Mouse (Mus musculus) ovary, postnatal 10 days (tissue): ENCODE results near the gene 1810010H24Rik.
A peak's percentile ranks its signal among the peaks of the same experiment; 100 is the strongest.
"Not testable (repeated sequence)": the region's sequence is repeated elsewhere in the genome, so short reads cannot be mapped to it uniquely, and the experiment has no call there.

Experiments used
- DNase-seq: peaks from one replicate; pipeline ENCODE4 v3.0.0; 2022; ENCODE audit warnings: low spot score

1810010H24Rik gene

GRCm38 (mm10) chr11:107025411-107026321, at the start of gene 1810010H24Rik:
TSS of gene 1810010H24Rik (plus strand) at chr11:107025681.
- DNase-seq = no peak

- no peak for DNase-seq
Observed at GRCm38 (mm10) chr11:106976194-106976593, 49.3 kb upstream of the 1810010H24Rik start.

GRCm38 (mm10) chr11:106980455-106980854, 45.0 kb upstream of the 1810010H24Rik start:
- no peak for DNase-seq

DNA sequence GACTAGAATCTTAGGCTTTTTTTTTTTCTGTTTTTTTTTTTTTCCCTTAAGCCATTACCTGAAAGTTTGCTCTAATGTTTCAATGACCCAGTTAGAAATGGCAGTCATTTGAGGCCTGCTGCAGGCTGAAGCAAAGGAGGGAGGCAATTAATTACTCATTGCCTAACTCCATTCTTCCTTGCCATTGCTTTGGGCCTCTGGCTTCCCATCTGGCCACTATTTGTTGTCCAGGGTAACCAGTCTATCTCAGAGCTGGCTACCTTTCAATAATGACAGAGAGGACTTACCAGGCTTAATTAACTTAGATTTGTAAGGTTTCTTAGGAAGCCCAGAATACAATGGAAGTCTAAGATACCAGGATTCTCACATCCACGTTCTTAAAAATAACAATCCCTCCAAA, 43.7 kb upstream of the 1810010H24Rik start:
- no peak for DNase-seq

DNA sequence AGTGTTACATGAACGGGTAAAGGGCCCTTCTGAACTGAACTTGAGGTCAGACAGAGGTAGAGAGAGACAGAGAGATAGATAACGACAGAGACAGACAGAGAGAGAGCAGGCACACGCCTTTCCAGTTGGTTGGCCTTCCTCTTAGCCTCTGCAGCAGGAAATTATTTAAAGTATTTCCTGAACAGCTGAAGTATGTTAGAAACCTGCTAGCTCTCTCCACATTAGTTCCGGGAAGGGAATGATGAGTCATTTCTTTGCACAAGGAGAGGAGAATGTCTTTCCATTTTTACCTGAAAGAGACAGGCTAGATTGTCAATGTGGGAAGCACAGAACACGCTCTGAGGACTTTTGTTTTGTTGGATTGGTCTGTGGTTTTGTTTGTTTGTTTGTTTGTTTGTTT, 43.1 kb upstream of the 1810010H24Rik start:
- DNase-seq = no peak

DNA sequence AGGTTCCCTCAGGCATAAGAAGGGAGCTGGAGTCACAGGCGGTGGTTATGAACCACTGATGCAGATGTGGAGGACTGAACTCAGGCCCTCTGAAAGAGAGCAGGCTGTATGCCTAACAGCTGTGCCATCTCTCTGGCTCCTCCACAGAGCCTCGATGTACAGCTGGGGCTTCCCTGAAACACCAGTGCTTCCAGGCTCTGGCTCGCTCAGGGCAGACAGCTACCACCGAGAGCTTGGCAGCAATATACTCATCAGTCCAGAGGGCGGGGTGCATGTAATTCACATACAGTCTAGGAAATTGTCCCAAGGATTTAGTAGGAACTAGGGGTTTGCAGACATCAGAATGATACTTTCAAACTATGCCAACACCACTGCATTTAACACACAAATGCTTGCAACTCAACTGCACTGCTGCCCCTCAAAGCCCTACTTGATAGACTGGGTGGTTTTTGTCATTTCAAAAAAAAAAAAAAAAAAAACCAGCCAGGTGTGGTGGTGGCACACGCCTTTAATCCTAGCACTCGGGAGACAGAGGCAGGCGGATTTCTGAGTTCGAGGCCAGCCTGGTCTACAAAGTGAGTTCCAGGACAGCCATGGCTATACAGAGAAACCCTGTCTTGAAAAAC, 39.4 kb upstream of the 1810010H24Rik start:
- DNase-seq = not testable (repeated sequence)

- no peak for DNase-seq
Observed at GRCm38 (mm10) chr11:106987384-106987783, 38.1 kb upstream of the 1810010H24Rik start.

DNA sequence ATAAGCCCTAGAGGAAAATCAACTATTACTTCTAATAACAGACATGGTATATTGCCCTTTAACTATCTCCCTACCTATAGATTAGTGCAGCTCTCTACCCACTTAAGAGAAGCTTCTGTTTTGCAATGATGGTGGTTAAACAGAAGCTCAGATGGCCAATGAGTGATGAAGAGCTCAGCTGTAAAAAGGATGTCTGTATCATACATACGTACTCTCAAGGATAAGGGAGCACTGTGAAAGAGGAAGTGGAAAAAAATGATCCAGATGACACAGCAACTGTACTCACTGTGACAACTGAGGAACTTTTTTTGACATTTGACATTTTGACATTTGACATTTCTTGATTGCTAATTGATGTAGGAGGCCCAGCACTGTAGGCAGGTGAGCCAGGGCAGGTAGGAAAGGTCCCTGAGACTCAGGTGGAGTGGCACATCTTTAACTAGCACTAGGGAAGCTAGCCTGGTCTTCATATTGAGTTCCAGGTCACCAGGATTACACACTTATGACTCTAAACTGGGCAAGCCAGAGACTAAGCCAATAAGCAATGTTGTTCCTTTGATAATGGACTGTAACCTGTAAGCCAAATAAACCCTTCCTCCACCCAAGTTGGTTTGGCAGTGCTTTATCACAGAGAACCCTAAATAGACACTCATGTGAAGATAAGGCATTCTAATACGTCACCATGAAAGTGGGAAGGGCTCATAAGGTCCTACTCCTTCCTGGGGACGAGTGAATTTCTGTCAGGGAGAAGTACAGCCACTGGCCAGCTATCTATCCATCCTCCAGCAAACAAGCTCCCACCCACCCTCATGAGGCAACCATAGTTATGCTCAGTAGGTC, 31.0 kb upstream of the 1810010H24Rik start:
- DNase-seq = no peak

- DNase-seq = not testable (repeated sequence)
Observed at GRCm38 (mm10) chr11:106996492-106996891, 29.0 kb upstream of the 1810010H24Rik start.

- DNase-seq = no peak
Observed at GRCm38 (mm10) chr11:106997976-106998375, 27.5 kb upstream of the 1810010H24Rik start.

DNA sequence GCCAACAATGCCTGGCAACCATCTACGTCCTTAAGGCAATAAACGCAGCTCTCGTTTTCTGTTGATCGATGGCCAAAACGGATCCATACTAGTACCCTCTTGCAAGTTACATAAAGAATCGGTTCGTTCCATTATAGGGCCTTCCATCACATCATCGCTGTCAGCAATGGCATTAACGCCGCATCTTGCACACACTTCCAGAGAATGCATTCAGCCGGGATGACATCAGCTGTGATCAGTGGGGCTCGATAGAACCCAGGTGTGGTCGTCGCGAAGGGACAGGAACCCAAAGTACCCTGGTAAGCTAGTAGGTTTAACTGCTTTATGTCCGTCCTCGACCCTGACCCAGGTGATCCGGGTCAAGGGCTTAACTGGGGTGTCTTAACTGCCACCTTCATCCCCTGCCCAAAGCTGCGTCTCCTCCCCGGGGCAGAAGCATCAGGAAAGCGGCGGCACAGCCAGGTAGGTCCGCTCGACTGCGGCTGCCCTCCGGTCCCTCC, 26.8 kb upstream of the 1810010H24Rik start:
- no peak for DNase-seq

- peak; percentile 77 for DNase-seq
Observed at GRCm38 (mm10) chr11:106999151-106999948, 26.1 kb upstream of the 1810010H24Rik start, which contains the start of gene Kpna2. TSS of gene Kpna2 (minus strand) at chr11:106999541.

DNA sequence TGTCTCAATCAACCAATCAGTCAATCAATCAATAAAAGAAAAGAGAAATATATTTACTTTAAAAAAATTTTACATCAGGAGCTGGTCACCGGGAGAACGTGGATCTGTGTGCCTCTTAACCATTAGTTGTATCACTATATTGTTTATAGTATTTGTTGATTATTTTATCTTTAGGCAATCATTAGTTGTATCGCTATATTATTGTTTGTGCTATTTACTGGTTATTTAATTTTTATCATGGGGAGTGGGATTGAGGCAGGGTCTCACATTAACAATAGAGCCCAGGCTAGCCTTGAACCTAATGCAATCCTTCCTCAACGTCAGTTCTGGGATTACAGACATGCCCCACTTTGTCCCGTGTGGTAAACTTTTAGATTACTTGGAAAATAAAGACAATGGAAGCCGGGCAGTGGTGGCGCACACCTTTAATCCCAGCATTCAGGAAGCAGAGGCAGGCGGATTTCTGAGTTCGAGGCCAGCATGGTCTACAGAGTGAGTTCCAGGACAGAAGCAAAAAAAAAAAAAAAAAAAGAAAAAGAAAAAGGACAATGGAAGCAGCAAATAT, 25.4 kb upstream of the 1810010H24Rik start:
- no peak for DNase-seq

DNA sequence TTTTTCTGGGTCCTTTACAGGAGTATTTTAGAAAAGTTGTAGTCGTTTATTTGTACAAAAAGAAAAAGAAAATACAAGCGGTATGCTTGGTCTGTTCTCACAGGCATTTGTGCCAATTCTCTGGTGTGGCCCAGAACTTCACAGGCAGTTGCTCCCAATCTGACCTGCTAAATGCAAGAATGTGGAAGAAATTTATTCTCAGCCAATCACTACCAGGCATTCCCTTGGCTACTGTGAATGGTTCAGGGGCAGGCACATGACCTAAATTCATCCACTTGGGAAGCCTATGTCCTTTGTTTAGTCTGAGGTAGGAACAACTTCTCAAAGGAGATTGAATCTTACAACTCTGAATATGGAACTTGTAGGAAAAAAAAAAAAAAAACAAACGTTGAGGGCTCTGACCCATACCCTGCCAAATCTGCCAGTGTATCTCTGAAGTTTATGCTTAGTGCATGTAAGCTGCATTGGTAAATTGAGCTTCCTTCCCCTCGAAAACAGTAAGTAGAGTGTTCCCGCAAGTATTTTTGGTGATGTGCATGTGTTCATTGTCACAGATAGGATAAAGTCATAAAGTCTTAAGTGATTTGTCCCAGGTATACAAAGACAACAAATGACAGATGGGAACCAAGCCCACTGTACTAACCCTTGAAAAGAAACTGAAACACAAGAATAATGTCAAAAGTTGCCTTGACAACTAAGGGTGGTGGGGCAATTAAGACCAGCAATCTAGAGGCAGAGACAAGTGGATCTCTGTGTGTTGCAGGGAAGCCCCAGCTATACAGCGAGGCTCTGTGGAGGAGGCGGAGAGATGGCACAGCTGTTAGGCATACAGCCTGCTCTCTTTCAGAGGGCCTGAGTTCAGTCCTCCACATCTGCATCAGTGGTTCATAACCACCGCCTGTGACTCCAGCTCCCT, 23.5 kb upstream of the 1810010H24Rik start:
- no peak for DNase-seq

- no peak for DNase-seq
Observed at GRCm38 (mm10) chr11:107005538-107005937, 19.9 kb upstream of the 1810010H24Rik start.

DNA sequence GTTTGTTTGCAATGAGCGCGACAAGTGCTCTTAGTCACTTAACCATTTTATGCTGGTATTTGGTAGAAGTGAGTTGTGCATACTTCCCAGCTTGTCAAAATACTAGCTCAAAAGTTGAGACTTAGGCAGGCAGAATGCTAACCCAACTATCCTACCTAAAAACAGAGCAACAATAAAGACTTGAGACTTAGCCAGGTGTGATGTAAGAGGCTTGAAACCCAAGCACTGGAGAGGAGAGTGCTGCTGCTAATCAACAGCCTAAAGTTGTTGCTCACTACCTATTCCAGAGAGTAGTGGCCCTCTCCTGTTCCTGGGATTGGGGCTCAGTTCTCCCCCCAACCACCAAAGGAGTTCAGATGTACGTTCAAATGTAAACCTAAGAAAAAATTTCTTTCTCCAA, 15.0 kb upstream of the 1810010H24Rik start:
- no peak for DNase-seq

DNA sequence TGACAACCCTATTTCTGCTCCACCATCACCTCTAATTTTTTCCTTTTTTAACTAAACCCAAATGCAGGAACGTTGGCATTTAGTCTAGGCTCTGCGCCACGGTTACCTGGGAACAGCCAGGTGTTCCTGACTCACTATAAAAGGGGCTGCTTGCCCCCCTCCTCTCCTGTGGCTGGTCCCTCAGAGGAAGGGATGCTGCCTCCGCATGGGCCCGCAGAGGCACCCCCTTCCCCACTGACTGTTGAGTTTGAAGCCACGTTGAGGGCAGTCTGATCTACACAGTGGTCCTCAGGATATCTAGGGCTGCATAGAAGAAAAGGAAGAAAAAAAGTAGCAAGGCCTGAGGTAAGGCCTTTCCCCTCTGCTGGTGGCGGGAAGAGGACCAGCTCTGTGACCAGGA, 14.3 kb upstream of the 1810010H24Rik start:
- no peak for DNase-seq

DNA sequence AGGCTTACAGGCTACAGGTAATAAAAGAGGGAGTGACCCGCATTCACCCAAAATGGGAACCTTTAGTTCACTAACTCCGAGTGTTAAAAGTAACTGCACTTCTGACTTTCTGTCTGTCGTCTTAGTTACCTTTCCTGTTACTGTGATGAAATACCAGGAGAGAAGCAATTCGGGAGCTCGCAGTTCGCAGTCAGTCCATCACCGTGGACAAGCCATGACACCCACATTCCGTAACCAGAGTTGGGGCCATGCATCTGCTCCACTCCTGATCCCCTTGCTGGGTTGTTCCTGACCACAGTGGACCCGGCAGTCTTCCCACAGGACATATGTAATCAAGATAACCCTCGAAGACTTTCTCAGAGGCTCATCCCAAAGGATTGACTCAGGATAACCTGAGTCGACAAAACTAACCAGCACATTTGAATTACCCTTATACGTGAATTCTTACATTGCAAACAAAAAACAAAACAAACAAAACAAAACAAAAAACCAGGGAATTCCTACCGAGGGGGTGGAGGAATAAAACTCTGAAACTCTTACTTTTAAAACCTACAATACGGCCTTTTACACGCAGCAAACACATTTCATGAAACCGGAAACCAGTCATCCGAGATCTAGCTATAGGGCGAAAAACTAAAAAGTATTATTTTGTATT, 13.7 kb upstream of the 1810010H24Rik start:
- no peak for DNase-seq

GRCm38 (mm10) chr11:107012324-107013017, 13.0 kb upstream of the 1810010H24Rik start:
- peak; percentile 100 for DNase-seq
